Mouse (Mus musculus) testis, adult 2 months (tissue): ENCODE data around the gene Iqcb1.

ENCODE experiments used
- CTCF ChIP-seq: fragments of 200-500 bp; IDR thresholded peaks from 2 replicates; pipeline ENCODE4 v1.5.1; 2012; ENCODE audit warnings: low read depth, mild to moderate bottlenecking, inconsistent platforms, low read length, moderate library complexity; ENCODE audit not compliant: control insufficient read depth, insufficient read depth, insufficient replicate concordance
- POLR2A ChIP-seq: fragments of 200-500 bp; IDR thresholded peaks from 2 replicates; pipeline ENCODE4 v1.6.1; 2012; ENCODE audit warnings: low read depth, mild to moderate bottlenecking, inconsistent platforms, low read length, moderate library complexity; ENCODE audit not compliant: control insufficient read depth

DNA sequence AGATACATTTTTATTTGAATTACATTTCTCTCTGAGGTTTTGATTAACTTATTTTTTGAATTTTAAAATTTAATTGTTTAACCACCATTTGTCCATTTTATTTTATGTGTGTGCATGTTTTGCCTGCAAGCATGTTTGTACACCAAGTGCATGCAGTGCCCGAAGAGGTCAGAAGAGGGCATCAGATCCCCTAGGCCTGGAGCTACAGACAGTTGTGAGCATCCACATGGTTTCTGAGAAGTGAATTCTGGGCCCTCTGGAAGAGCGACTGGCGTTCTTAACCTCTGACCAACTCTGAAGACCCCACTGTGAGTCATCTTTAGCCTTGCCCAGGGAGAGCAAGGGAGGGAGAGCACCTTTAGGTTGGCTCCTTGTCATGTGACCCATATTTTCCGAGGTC lies 56.7 kb downstream of the Iqcb1 start:
- no peak; the same call in 1 of the 2 replicates for TF ChIP-seq CTCF
- TF ChIP-seq POLR2A, result no peak
